Mouse (Mus musculus) gastrocnemius, postnatal 4 days (tissue): ENCODE measurements around the gene Rpusd3. TPM values are rescaled to one million over a fixed set of nuclear protein-coding genes. Genes with fewer than 3 reads are reported as not detected.

ENCODE experiments used
- DNase-seq, 2 experiments: peaks; one replicate each; pipeline ENCODE4 v3.0.0; 2021 to 2022; ENCODE audit warnings: low spot score in 2 of 2, mixed read lengths in 2 of 2
- total RNA-seq, 2 experiments: library from RNA; stranded (reverse); gene quantifications; 2 replicates each; pipeline ENCODE4 v1.2.3; 2021

Gene Rpusd3
- total RNA-seq, 2 experiments from 2014 or later, result 12.0 to 12.2 TPM

DNA sequence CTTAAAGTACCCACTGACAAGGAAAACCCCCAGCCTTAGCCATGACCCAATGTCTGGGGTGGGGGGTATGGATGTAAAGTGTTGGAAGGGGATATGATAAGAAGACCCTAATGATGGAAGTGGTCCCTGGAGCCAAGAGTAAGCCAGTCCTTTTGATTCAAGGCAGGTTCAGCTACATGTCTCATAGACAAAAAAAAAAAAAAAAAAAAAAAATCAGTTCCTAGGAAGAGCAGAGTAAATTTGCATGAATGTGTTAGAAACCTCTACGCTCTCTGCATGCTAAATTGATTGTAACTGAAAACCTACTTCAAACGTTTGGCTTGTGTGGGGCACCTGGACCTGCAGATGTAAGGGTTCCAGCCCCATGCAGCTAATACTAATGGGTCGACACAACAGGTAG, 12.7 kb upstream of the Rpusd3 start:
- no peak for DNase-seq

DNA sequence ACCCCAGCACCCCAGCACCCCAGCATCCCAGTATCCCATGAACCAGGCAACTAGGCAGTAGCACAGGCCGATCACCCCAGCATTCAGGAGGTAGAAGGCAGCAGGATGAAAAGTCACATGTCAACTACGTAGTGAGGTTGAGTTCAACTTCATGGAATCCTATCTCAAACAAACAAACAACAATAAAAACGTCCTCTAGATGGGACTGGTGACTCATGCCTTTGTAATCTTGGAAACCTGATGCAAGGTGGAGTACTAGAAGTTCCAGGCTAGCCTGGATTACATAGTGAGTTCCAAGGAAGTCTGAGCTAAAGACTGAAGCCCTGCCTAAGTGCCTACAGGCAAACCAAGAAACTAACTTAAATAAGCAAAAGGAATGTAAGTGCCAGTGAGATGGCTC, 11.7 kb upstream of the Rpusd3 start:
- DNase-seq, result no peak

DNA sequence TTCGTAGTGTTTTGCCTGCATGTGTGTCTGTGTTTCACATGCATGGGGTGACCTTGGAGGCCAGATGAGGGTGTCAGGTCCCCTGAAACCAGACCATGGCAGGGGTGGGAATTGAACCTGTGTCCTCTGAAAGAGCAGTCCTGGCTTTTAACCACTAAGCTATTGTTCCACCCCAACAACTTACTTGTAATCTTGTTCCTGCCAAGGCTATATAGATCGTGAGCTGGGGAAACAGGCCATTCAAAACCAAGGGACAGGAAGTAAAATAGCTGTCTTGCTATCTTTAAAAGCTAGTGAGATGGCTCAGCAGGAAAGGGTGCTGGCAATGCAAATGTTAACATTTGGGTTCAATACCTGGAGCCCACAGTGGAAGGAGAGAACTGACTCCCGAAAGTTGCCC, 10.8 kb upstream of the Rpusd3 start:
- no peak for DNase-seq

DNA sequence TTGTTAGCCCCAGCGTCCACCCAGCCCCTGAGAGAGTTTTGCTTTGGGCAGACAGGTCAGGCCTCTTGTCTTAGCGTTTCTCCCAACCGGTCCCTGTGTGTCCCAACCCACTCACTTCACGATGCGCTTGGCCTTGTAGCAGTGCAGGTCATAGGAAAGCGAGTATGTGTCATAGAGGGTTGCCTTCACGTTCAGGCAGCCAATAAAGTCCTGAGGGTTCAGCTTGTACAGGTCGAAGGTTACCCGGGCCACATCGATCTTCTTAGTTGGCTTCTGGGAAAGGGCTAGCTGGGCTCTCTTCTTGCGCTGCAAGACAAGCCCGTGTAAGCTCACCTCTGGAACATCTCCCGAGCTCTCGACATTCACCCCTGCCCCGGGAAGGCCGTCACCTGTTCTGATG, 8.9 kb upstream of the Rpusd3 start:
- no peak for DNase-seq

DNA sequence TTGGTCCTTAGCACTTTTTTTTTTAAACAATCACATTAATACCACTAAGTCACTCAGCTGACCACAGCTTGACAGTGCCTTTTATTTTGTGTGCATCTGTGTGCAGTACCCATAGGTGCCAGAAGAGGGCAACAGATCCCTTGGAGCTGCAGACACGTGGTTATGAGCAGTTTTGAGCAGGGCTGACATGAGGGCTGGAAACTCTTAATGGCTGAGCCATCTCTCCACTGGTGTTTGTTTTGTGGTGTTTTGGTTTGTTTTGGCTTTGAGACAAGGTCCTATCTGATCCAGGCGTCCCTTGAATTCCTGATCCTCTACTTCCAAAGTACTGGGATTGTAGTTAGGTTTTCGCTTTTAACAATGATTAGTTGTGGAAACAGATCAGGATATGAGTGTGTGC, 8.3 kb upstream of the Rpusd3 start:
- peak in 1 of 2 experiments; percentile 41 for DNase-seq

DNA sequence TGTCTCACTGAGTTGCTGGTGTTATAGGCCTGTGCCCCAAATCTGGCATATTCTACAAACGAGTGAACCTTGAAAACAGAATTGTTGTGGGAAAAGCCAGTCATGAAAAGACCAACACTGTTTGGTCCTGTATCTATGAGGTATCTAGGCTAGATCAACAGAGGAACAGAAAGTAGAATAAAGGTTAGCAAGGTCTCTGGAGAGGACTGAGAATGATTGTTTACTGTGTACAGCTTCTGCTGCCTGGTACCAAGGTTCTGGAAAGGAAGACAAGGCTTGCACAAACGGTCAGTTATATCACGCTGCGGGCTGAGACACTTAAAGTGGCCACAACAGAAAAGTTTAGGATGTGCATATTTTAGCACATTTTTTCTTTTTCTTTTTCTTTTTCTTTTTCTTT, 7.6 kb upstream of the Rpusd3 start:
- no peak for DNase-seq

DNA sequence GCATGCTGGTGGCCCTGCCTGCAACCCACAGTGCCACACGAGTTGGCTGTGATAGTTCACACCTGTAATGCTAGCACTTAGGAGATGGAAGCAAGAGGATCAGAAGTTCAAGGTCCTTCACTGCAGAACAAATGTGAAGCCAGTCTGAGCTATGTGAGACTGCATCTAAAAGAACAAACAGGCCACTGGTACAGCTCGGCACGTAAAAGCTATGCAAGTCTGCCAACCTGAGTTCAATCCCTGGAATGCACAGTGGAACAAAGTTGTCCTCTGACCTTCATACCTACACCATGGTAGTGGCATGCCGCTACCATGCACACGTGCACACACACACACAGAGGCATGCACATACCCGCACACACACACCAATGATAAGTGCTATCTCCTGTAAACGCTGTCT, 5.0 kb upstream of the Rpusd3 start:
- DNase-seq, result no peak

DNA sequence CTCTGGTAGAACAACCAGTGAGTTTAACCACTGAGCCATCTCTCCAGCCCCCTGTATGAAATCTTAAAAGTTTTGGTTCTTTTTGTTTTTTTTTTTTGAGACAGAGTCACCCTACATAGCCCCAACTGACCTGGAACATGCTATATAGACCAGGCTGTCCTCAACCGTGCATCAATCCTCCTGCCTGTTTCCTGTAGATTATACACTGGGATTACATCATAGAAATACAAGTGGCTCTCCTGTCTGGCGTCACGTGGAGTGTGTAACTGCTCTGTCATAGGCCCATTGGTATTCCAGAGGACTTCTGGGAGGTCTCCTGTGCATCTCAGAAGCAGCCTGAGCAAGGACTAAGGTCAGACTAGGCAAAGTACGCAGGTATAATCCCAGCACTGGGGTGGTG, 3.9 kb upstream of the Rpusd3 start:
- no peak for DNase-seq

DNA sequence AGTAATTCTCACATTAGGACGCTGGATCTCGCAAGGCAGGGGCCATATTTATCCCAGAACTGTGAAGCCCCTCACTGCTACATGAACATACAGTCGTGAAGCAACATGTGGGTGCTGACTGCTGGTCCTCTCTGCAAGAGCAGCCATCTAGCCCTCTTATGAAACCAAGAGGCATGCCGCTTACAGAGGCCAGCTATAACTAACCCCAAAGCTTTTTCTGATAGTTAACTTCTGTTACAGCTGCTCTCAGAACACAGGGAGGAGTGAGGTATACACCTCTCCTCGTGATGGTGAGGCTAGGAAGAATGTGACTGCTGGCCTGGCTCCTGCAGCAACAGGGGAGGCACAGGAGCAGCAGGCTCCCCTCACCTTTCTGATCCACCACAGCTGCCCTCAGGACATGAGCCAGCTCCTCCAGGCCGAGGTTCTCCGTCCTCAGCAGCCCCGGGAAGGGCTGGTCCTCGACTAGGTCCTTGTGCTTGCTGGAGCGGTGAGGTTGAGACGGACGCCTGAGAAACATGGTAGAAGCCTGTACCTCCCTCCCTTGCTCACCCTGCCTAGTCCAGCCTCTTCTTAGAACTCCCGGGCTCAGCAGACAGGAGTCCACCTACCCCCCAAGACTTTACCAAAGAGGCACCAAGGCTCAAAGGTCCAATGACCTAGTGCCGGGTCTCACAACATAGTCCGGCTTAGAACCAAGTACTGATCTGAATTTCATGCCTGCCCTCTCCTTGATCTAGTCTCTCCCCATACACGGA, 520 bp downstream of the Rpusd3 start:
- peak in 1 of 2 experiments; percentile 30 for DNase-seq

DNA sequence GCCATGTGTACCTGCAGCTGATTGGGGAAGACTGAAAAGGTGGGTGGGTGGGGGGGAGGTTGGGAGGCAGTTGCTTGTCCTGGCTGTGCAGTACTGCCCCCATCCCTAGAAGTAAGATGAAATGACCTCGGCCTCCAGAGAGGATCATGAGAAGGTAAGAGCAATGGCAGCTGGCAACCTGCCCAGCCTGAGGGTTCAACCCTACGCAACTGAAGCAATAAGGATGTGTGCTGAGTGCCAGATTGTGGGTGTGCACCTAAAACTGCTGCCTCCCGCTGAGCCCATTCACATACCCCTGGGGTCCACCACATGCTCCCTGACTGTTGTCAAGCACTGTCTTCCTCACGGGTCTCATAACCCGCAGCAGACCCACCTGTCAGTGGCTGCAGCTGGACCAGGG, 2.7 kb downstream of the Rpusd3 start:
- no peak for DNase-seq

DNA sequence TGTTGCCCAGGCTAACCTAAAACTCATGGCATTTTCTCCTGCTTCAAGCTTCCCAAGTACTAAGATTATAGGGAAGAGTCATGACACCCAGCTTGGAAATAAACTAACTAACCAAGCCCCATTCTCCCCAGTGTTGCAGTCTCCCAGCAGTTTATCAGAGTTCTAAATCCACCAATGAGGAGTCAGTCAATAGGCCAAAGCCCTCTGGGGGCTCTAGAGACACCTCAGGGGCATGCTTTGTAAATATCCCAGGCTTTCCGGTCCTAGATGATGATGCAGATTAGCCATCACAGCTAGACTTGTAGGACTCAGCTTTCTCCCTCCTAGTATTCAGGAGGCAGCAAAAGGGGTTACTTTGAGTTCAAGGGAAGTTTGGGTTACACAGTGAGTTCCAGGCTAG, 9.1 kb downstream of the Rpusd3 start:
- no peak for DNase-seq

DNA sequence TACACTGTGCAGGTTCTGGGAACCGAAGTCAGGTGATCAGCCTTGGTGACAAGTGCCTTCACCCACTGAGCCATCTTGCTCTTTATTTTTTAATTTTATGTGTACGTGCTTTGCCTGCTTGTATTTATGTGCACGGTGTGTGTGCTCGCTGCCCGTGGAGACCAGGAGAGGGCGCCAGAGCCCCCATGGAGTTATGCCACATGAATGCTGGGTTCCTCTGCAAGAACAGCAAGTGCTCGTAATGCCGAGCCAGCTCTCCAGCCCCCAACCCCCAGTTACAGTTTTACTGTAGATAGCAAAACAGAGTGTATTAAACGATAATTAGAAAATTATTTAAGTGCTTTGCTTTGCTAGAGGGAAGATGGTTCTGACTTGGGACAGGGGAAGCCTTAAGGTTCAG, 12.5 kb downstream of the Rpusd3 start:
- no peak for DNase-seq

DNA sequence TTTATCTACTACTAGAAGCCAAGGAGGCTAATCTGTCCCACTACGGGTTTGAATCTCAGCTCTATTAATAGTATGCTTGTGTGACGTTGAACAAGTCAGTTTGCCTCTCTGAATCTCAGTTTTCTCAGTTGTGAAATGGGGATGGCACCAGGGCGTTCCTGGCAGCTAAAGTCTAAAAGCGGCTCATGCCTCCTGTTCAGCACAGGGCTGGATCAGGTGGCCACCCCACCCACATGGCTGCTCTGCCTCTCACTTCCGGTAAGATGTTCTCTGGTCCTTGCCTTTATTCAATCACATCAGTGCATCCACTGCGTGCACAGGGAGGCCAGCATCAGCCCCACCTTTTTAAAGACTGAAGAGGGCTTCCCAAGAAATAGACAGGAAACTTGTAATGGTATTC, 13.7 kb downstream of the Rpusd3 start:
- DNase-seq, result no peak

DNA sequence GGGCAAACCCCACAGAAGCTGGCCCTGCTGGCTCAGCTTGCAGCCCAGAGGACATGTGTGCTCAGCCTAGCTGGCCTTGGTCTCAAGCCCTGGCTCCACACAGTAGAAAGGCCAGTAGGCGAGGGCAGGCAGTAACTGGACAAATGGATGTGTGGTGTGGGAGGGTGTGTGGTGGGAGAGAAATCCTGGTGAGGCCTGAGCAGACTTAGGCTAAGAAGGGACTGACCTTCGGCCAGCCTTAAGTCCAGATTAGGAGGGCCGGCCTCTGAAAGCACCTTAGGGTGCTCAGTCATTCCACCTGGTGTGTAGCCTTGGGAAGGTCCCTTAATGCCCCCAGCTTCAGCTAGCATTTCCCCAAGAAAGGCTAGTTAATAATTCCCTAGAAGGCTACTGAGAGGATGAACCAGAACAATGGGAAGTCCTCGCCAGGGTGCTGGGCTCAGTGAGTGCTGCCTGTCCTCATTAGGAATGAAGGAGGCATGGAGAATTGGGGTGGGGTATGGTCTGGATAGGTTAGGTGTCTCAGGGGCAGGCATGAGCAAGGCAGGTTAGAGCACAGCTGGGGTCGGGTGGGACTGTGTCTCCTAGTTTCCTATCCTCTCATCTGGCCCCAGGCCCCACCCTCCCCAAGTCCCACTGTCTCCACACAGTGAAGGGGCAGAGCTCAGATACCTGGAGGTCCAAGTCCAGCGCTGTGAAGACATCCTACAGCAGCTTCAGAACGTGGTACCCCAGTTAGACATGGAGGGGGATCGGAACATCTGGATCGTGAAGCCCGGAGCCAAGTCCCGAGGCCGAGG, 14.3 kb downstream of the Rpusd3 start:
- DNase-seq, result no peak

DNA sequence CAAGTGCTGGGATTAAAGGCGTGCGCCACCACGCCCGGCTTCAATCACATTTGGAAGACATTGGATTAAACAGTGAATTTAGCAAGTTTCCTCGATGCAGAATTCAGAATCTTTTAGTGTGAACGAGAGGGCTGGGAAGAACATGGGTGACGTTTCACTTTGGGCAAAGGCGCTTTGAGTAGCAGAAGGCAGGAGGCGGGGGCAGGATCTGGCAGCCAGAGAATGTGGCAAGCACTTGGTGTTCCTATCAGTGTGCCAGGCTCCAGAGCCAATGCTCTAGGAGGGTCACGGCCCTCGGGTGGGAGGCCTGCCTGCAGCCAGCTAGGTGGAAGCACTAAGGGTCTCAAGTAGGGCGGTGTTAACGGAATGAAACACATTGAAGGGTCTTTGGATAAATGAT, 17.0 kb downstream of the Rpusd3 start:
- DNase-seq, result no peak

DNA sequence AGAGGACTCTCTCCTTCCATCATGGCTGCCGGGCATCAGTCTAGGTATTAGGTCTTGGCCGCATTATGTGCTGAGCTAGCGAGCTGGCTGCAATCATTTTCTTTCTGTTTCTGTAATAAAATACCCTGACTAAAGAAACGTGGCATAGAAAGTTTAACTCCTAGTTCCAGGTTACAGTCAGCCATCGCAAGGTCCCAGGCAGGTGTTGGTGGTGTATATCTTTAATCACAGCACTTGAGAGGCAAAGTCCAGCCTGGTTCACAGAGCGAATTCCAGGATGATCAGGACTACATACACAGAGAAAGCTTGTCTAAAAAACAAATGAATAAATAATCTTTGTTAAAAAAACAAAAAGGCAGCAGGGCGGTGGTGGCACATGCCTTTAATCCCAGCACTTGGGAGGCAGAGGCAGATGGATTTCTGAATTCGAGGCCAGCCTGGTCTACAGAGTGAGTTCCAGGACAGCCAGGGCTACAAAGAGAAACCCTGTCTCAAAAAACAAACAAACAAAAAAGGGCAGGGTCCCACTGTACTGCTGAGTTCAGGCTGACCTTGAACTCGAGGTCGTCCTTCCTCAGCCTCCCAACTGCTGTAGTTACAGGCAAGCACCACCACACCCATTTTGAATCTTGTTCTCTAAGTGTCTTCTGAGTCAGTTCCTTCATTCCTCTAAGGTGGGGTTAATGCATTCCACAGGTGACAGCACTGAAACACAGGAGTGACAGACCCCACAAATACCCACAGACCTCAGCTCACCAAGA, 22.7 kb downstream of the Rpusd3 start:
- DNase-seq, result no peak

DNA sequence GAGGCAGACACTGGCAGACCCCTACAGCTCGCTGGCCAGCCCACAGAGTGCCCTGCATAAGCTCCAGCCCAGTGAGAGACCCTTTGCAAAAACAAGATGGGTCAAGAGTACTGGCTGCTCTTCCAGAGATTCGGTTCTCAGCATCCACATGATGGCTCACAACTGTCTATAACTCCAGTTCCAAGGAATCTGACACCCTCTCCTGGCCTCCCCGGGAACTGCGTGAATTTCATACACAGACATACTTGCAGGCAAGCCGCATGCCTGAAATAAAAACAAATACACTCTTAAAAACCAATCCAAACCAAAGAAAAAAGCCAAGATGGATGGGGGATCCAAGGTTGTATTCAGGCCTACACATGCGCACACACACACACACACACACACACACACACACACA, 23.6 kb downstream of the Rpusd3 start:
- no peak for DNase-seq

DNA sequence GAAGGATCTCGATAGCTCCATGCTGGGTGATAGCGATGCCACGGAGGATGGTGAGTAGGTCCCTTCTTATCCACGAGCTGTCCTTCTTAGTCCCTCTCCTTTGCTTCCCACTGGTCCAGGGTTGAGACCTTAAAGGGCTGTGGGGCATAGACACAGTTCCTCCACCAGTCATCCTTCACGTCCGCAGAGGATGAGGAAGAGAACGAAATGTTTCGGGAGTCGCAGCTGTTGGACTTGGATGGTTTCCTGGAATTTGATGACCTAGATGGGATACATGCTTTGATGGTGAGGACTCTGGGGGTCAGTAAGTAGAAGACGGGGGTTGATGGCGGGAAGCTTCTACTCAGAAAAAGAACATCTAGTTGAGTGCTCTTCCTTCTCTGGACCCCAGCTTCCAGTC, 24.3 kb downstream of the Rpusd3 start:
- no peak for DNase-seq

DNA sequence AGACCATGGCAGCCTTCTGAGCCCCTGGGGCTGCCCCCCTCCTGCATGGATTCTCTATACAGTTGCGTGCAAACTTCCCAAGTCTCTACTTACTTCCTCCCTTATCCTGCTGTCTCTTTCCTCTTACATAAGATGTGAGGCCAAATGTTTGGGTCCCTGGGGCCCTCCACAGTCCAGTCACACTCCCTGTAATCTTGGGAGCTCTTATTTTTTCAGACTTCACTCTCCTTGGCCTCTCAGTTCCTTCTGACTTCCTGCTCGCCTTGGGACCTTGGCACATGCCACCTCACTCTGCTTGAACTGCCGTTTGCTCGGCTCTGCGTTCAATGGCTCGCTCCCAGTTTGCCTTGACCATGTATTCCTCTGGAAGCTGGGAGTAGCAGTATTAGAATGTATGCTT, 25.2 kb downstream of the Rpusd3 start:
- no peak for DNase-seq

DNA sequence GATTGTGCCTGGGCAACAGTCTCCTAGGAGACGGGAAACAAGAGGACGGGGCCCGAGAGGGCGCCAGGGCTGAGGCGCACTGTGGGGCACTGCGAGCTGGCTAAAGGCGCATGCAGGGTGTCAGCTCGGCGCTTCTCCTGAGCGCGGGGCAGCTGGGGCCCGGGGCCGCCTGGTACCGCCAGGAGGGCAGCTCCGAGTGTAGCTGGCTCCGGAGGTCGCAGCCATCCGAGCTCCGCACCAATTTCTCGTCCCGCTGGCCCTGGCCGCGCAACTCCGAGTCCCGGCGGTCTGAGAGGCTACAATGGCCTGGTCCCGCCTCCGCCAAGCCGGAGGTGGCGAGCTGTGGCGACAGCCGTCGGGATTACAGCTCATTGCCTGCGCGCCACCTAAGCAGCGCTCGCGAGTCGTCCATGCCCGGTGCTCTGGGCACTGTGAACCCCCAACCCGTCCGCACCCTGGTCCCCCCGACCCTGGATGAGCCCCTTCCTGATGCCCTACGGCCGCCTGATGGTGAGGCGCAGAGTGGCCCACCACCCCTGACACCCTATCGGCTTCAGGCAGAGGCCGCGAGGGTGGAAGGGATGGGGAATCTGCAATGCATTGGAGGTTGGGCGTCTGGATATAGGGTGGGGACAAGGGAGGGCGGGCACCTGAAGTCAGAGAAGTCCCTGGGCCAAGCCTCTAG, 26.6 kb downstream of the Rpusd3 start:
- DNase-seq, result peak; percentile 45 to 53

DNA sequence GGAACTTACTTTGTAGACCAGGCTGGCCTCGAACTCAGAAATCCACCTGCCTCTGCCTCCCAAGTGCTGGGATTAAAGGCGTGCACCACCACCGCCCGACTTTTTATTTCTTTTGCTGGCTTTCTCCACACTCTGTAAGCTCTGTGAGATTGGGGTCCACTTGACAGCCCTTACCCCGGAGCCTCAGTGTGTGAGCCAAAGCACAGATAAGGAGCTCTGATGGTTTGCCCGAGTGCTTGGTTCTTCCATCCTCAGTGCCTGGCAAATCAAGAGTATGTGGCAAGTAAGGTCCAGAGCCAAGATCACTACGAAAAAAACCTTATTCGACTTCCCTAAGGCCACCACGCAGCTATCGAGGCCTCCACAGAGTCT, 27.1 kb downstream of the Rpusd3 start:
- DNase-seq, result no peak

DNA sequence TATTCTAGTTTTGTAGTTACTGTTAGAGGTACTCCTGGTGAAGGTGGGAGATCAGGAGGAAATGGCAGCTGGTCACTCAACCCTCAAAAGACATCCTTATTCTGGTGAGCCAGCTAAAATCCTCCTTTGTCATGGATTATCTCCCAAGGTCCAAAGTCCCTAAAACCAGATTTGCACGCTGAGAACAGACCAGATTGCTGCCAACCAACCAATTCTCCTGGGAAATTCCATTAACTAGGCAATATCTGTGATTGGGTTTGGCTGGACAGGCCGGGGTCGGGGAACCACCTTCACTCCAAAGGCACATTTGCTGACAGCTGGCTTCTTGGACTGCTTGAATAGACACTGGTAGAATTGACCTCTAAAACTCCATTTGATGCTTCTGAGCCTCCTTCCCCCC, 28.4 kb downstream of the Rpusd3 start:
- no peak for DNase-seq
